Mouse (Mus musculus): Measurements from ENCODE around the gene Bnc2. TPM values are rescaled to one million over a fixed set of nuclear protein-coding genes. Genes with fewer than 3 reads are reported as not detected.

Gene Bnc2
- 7.3 and 10.3 TPM in 2 replicates for total RNA-seq (2021)
- long read RNA-seq, partial matches to known transcripts = 1 of 1 reads
- long read RNA-seq, other reads (novel, unspliced or antisense) = 0 of 1 reads

GRCm38 (mm10) chr4:84675171-84675973 is at the start of gene Bnc2:
TSS of gene Bnc2 (minus strand) at chr4:84675275.
- DNase-seq = peak; percentile 64

GRCm38 (mm10) chr4:84707961-84708360 is 32.9 kb upstream of the Bnc2 start:
- peak; percentile 20 for DNase-seq

- no peak for DNase-seq
These were observed 10.7 kb upstream of the Bnc2 start for GRCm38 (mm10) chr4:84685521-84686366.

GRCm38 (mm10) chr4:84685009-84685408 is 9.9 kb upstream of the Bnc2 start:
- no peak for DNase-seq

- DNase-seq = no peak
These were observed 870 bp upstream of the Bnc2 start for GRCm38 (mm10) chr4:84675974-84676315.

- DNase-seq = peak; percentile 60
These were observed 531 bp downstream of the Bnc2 start for GRCm38 (mm10) chr4:84674318-84675170.

GRCm38 (mm10) chr4:84673681-84674307 is 1.3 kb downstream of the Bnc2 start:
- no peak for DNase-seq

GRCm38 (mm10) chr4:84672181-84672791 is 2.8 kb downstream of the Bnc2 start:
- no peak for DNase-seq

GRCm38 (mm10) chr4:84670996-84671395 is 4.1 kb downstream of the Bnc2 start:
- DNase-seq = no peak

- DNase-seq = no peak
These were observed 5.4 kb downstream of the Bnc2 start for GRCm38 (mm10) chr4:84669650-84670049.

- DNase-seq = no peak
These were observed 6.0 kb downstream of the Bnc2 start for GRCm38 (mm10) chr4:84668949-84669605.

GRCm38 (mm10) chr4:84668226-84668625 is 6.8 kb downstream of the Bnc2 start:
- DNase-seq = no peak

- no peak for DNase-seq
These were observed 12.6 kb downstream of the Bnc2 start for GRCm38 (mm10) chr4:84662228-84663065.

GRCm38 (mm10) chr4:84661341-84661740 is 13.7 kb downstream of the Bnc2 start:
- DNase-seq = no peak

- DNase-seq = no peak
These were observed 23.3 kb downstream of the Bnc2 start for GRCm38 (mm10) chr4:84651786-84652185.

- DNase-seq = no peak
These were observed 28.5 kb downstream of the Bnc2 start for GRCm38 (mm10) chr4:84646576-84646975.

GRCm38 (mm10) chr4:84639166-84639565 is 35.9 kb downstream of the Bnc2 start:
- DNase-seq = no peak

GRCm38 (mm10) chr4:84637641-84638040 is 37.4 kb downstream of the Bnc2 start:
- DNase-seq = peak; percentile 4

- DNase-seq = no peak
These were observed 40.3 kb downstream of the Bnc2 start for GRCm38 (mm10) chr4:84634751-84635150.

- DNase-seq = no peak
These were observed 41.1 kb downstream of the Bnc2 start for GRCm38 (mm10) chr4:84633991-84634390.
